Mouse (Mus musculus): Measurements from ENCODE around the gene Gm5244.

Gene Gm5244

GRCm38 (mm10) chr19:12846382-12846781, at the start of gene Gm5244:
Gene Gm5244, plus strand, starts transcription at chr19:12846682.
- DNase-seq = no peak

GRCm38 (mm10) chr19:12797071-12797470, 49.4 kb upstream of the Gm5244 start:
- DNase-seq = no peak

GRCm38 (mm10) chr19:12798404-12798803, 48.1 kb upstream of the Gm5244 start:
- peak; percentile 44 for DNase-seq

GRCm38 (mm10) chr19:12799081-12799480, 47.4 kb upstream of the Gm5244 start:
- no peak for DNase-seq

- DNase-seq = no peak
Observed at GRCm38 (mm10) chr19:12800621-12801020, 45.9 kb upstream of the Gm5244 start.

- no peak for DNase-seq
Observed at GRCm38 (mm10) chr19:12801046-12801445, 45.4 kb upstream of the Gm5244 start.

GRCm38 (mm10) chr19:12802830-12803229, 43.7 kb upstream of the Gm5244 start:
- DNase-seq = no peak

- no peak for DNase-seq
Observed at GRCm38 (mm10) chr19:12804237-12804636, 42.2 kb upstream of the Gm5244 start.

- no peak for DNase-seq
Observed at GRCm38 (mm10) chr19:12805730-12806129, 40.8 kb upstream of the Gm5244 start.

- DNase-seq = no peak
Observed at GRCm38 (mm10) chr19:12806214-12806613, 40.3 kb upstream of the Gm5244 start.

GRCm38 (mm10) chr19:12812644-12813364, 33.7 kb upstream of the Gm5244 start:
- DNase-seq = peak; percentile 15

- no peak for DNase-seq
Observed at GRCm38 (mm10) chr19:12813883-12814282, 32.6 kb upstream of the Gm5244 start.

GRCm38 (mm10) chr19:12818507-12818906, 28.0 kb upstream of the Gm5244 start:
- DNase-seq = no peak

GRCm38 (mm10) chr19:12820383-12820782, 26.1 kb upstream of the Gm5244 start:
- peak; percentile 52 for DNase-seq

GRCm38 (mm10) chr19:12824549-12824948, 21.9 kb upstream of the Gm5244 start:
- peak; percentile 64 for DNase-seq

GRCm38 (mm10) chr19:12830823-12831430, 15.6 kb upstream of the Gm5244 start:
- no peak for DNase-seq

- no peak for DNase-seq
Observed at GRCm38 (mm10) chr19:12831559-12831958, 14.9 kb upstream of the Gm5244 start.

- no peak for DNase-seq
Observed at GRCm38 (mm10) chr19:12833625-12834024, 12.9 kb upstream of the Gm5244 start.

GRCm38 (mm10) chr19:12838507-12838906, 8.0 kb upstream of the Gm5244 start:
- DNase-seq = no peak

- no peak for DNase-seq
Observed at GRCm38 (mm10) chr19:12856983-12857382, 10.5 kb downstream of the Gm5244 start, which contains the start of gene Olfr1444. Gene Olfr1444, plus strand, starts transcription at chr19:12857283.

- no peak for DNase-seq
Observed at GRCm38 (mm10) chr19:12883555-12883954, 37.1 kb downstream of the Gm5244 start, which contains the start of gene Olfr1445. Gene Olfr1445, plus strand, starts transcription at chr19:12883855.

GRCm38 (mm10) chr19:12893424-12893823, 46.9 kb downstream of the Gm5244 start, which contains the start of gene Olfr1446:
Gene Olfr1446, minus strand, starts transcription at chr19:12893524.
- DNase-seq = no peak

Data from thymus, postnatal 4 days (tissue).